13 mouse cellular contexts compared by ENCODE assay signal in the genomic region with DNA sequence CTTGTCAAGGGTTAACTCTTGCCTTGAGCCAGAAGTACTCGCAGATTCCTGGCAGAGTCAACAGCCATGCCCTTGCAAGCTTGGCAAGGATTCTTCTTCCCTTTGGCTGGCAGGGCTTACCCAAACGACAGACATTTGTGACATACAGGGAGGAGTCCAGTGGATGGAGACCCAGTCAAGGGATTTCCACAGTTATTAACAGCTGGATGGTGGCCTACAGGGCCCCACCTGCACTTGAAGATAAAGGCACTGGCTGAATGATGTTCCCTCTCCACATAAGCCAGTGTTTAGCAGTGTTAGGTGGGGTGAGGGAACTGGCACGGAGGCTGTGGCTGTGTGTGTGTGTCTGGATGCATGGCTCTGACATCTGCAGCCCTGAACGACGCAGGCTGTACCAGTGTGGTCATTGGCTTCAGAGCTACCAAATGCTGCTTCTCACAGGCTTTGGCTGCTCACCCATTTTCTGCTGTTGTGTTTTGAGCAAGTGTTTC.
DNase-seq lines count a peak whose midpoint lies in the region; ATAC-seq and TF ChIP-seq lines count a peak whose summit lies in the region.
"Had no signal": no experiment of that assay in that cellular context is flagged by ENCODE, and none has a peak within 500 bp of the region (broad histone marks: within the 10 kb centered on the region; RNA-seq: fewer than 3 reads in every experiment).

No protein-coding gene starts in this region.

- no peaks in the 10 kb centered on the region for H3K9me3 ChIP-seq in forebrain, embryonic 14.5 days (replicated peaks; ENCODE audit: control insufficient read depth, low read length)
- H3K9me3 ChIP-seq in forebrain, embryonic 15.5 days = no peaks in the 10 kb centered on the region
- H3K9me3 ChIP-seq in liver, embryonic 12.5 days (replicated peaks) = no peaks in the 10 kb centered on the region
- H3K9me3 ChIP-seq: embryonic facial prominence, embryonic 10.5 days; stomach, embryonic 15.5 days had no signal

- peak; percentile 25 for DNase-seq in forebrain, embryonic 14.5 days (ENCODE audit: low spot score)
- peak; percentile 57 for DNase-seq in liver, adult 2 months (ENCODE audit: extremely low read depth, low read depth, low spot score)
- peak; percentile 59 for DNase-seq in gastrocnemius, postnatal 25 days
- DNase-seq in right cerebral cortex, postnatal 25 days = no peak
- no peak for DNase-seq in ovary, postnatal 10 days (ENCODE audit: low spot score)
- DNase-seq: kidney, adult 18-20 months; layer of hippocampus, postnatal 36 days had no signal

- H3K4me3 ChIP-seq in forebrain, embryonic 14.5 days (ENCODE audit: low read depth, low read length) = no peak overlapping the region
- H3K4me3 ChIP-seq in forebrain, embryonic 15.5 days = no peak overlapping the region
- no peak overlapping the region for H3K4me3 ChIP-seq in liver, adult 2 months (ENCODE audit: insufficient read depth, low read depth, low read length)
- no peak overlapping the region for H3K4me3 ChIP-seq in liver, embryonic 12.5 days
- H3K4me3 ChIP-seq: embryonic facial prominence, embryonic 10.5 days; stomach, embryonic 15.5 days had no signal

- H3K27ac ChIP-seq in forebrain, embryonic 14.5 days (ENCODE audit: low read depth, low read length) = no peak overlapping the region
- no peak overlapping the region for H3K27ac ChIP-seq in forebrain, embryonic 15.5 days (replicated peaks)
- no peak overlapping the region for H3K27ac ChIP-seq in liver, adult 2 months (replicated peaks; ENCODE audit: insufficient read depth, low read depth, low read length)
- H3K27ac ChIP-seq in liver, embryonic 12.5 days = no peak overlapping the region
- H3K27ac ChIP-seq: embryonic facial prominence, embryonic 10.5 days; liver, embryonic 14.5 days; stomach, embryonic 15.5 days had no signal

- TF ChIP-seq POLR2A in liver, adult 2 months (IDR thresholded peaks at IDR 0.05; ENCODE audit: extremely low read depth, insufficient read depth, low read length) = no peak

- no peak overlapping the region for H3K9ac ChIP-seq in forebrain, embryonic 14.5 days (ENCODE audit: low read length)
- H3K9ac ChIP-seq in forebrain, embryonic 15.5 days (replicated peaks) = no peak overlapping the region
- no peak overlapping the region for H3K9ac ChIP-seq in liver, adult 2 months (ENCODE audit: low read depth, low read length)
- no peak overlapping the region for H3K9ac ChIP-seq in liver, embryonic 12.5 days
- H3K9ac ChIP-seq: liver, embryonic 14.5 days; stomach, embryonic 15.5 days had no signal

- no peak for ATAC-seq in forebrain, embryonic 14.5 days
- no peak for ATAC-seq in forebrain, embryonic 15.5 days (replicated peaks)
- ATAC-seq in liver, embryonic 12.5 days = no peak
- ATAC-seq in megakaryocyte, adult 5-6 weeks (ENCODE audit: poor library complexity, severe bottlenecking) = 0 out of 2 replicates have a peak, but pooled peaks have one; percentile 38

- 70% methylated on average over 5 of the region's 5 CpGs for WGBS in forebrain, embryonic 14.5 days
- WGBS in forebrain, embryonic 15.5 days = 58% methylated on average over 5 of the region's 5 CpGs
- WGBS in liver, adult 2 months = 53% methylated on average over 5 of the region's 5 CpGs
- WGBS in liver, embryonic 12.5 days (ENCODE audit: insufficient replicate concordance) = 56% methylated on average over 5 of the region's 5 CpGs

- no peaks in the 10 kb centered on the region for H3K4me1 ChIP-seq in forebrain, embryonic 14.5 days (ENCODE audit: control insufficient read depth, insufficient read depth, low read length)
- H3K4me1 ChIP-seq in forebrain, embryonic 15.5 days = no peaks in the 10 kb centered on the region
- peaks cover 5% of the 10 kb centered on the region for H3K4me1 ChIP-seq in liver, adult 2 months (ENCODE audit: control insufficient read depth, insufficient read depth, low read length)
- no peaks in the 10 kb centered on the region for H3K4me1 ChIP-seq in liver, embryonic 12.5 days

- H3K79me2 ChIP-seq in liver, adult 2 months (ENCODE audit: control insufficient read depth, insufficient read depth, low read length) = no peaks in the 10 kb centered on the region

- no peaks in the 10 kb centered on the region for H3K27me3 ChIP-seq in forebrain, embryonic 14.5 days (replicated peaks; ENCODE audit: control insufficient read depth, insufficient read depth, low read length)
- H3K27me3 ChIP-seq in forebrain, embryonic 15.5 days = no peaks in the 10 kb centered on the region
- no peaks in the 10 kb centered on the region; the same call in 1 of the 2 replicates for H3K27me3 ChIP-seq in liver, adult 2 months (ENCODE audit: control insufficient read depth, insufficient read depth, low read length)
- no peaks in the 10 kb centered on the region for H3K27me3 ChIP-seq in liver, embryonic 12.5 days (replicated peaks)
- H3K27me3 ChIP-seq: stomach, embryonic 15.5 days had no signal

- no peak for TF ChIP-seq CTCF in liver, adult 2 months (IDR thresholded peaks at IDR 0.05; ENCODE audit: low read depth, low read length)

- H3K4me2 ChIP-seq in forebrain, embryonic 14.5 days (ENCODE audit: low read length) = no peak overlapping the region
- no peak overlapping the region for H3K4me2 ChIP-seq in forebrain, embryonic 15.5 days (replicated peaks)
- H3K4me2 ChIP-seq in liver, embryonic 12.5 days = no peak overlapping the region
- H3K4me2 ChIP-seq: stomach, embryonic 15.5 days had no signal

- no peaks in the 10 kb centered on the region for H3K36me3 ChIP-seq in forebrain, embryonic 14.5 days (ENCODE audit: control insufficient read depth, insufficient read depth, low read length)
- no peaks in the 10 kb centered on the region for H3K36me3 ChIP-seq in forebrain, embryonic 15.5 days
- H3K36me3 ChIP-seq in liver, adult 2 months (ENCODE audit: control insufficient read depth, insufficient read depth, low read length) = no peaks in the 10 kb centered on the region
- no peaks in the 10 kb centered on the region for H3K36me3 ChIP-seq in liver, embryonic 12.5 days
- H3K36me3 ChIP-seq: embryonic facial prominence, embryonic 10.5 days; stomach, embryonic 15.5 days had no signal

Comparison
In these comparisons a context has a peak if more than half of its experiments do, and no peak if none do; other contexts are left out.
1. DNase-seq: peak in forebrain, embryonic 14.5 days (single experiment), liver, adult 2 months (single experiment) and gastrocnemius, postnatal 25 days (single experiment); none in right cerebral cortex, postnatal 25 days (single experiment) and ovary, postnatal 10 days (single experiment).